Mouse (Mus musculus) liver, embryonic 14.5 days (tissue): Measurements from ENCODE around the gene Arid3c.
A peak's percentile ranks its signal among the peaks of the same experiment; 100 is the strongest.
"Not testable (repeated sequence)": the region's sequence is repeated elsewhere in the genome, so short reads cannot be mapped to it uniquely, and the experiment has no call there.

Experiments
- CTCF ChIP-seq: IDR thresholded peaks from 2 replicates; pipeline ENCODE4 v1.5.1; 2016; ENCODE audit warnings: antibody characterized with exemption, low read depth, control low read depth
- EP300 ChIP-seq: IDR thresholded peaks from 2 replicates; pipeline ENCODE4 v1.6.1; 2016; ENCODE audit warnings: antibody characterized with exemption, low read depth

GRCm38 (mm10) chr4:41696930-41697841 lies 33.8 kb downstream of the Arid3c start, which contains the start of gene Cntfr:
- peak; percentile 81 for TF ChIP-seq CTCF
- not testable (repeated sequence) for TF ChIP-seq EP300
